Mouse (Mus musculus) large intestine, adult 2 months (tissue): Measurements from ENCODE around the gene Mphosph8. TPM values are rescaled to one million over a fixed set of nuclear protein-coding genes. Genes with fewer than 3 reads are reported as not detected.

Source experiments
- DNase-seq: peaks from one replicate; pipeline ENCODE4 v3.0.0-alpha.2; 2012; ENCODE audit warnings: low read depth, low spot score
- WGBS: fragments of 180-500 bp; shearing (Covaris S2); methylation state at CpG from one replicate; pipeline ENCODE4 v1.1.7; 2018; 5-methylcytosine and 5-hydroxymethylcytosine counted together
- polyA plus RNA-seq: library from polyadenylated mRNA; depleted of rRNA; stranded (reverse); fragments of >200 nt; gene quantifications from 2 replicates; pipeline ENCODE4 v1.2.3, GENCODE M21; 2012; rRNA removed

Gene Mphosph8
- 3.1 and 4.7 TPM in 2 replicates for polyA plus RNA-seq

GRCm38 (mm10) chr14:56667969-56668802 is at the start of gene Mphosph8:
Gene Mphosph8, plus strand, starts transcription at chr14:56668248.
- DNase-seq = peak; percentile 99
- under 1% methylated on average over 70 of the region's 70 CpGs for WGBS

GRCm38 (mm10) chr14:56620425-56620824 is 47.6 kb upstream of the Mphosph8 start:
- no peak for DNase-seq
- 86% methylated on average over 8 of the region's 8 CpGs for WGBS

- 42% methylated on average over 4 of the region's 4 CpGs for WGBS
- DNase-seq = peak; percentile 36
Measured at GRCm38 (mm10) chr14:56626202-56626601, 41.8 kb upstream of the Mphosph8 start.

GRCm38 (mm10) chr14:56628336-56628735 is 39.7 kb upstream of the Mphosph8 start:
- 92% methylated on average over 3 of the region's 3 CpGs for WGBS
- no peak for DNase-seq

DNA sequence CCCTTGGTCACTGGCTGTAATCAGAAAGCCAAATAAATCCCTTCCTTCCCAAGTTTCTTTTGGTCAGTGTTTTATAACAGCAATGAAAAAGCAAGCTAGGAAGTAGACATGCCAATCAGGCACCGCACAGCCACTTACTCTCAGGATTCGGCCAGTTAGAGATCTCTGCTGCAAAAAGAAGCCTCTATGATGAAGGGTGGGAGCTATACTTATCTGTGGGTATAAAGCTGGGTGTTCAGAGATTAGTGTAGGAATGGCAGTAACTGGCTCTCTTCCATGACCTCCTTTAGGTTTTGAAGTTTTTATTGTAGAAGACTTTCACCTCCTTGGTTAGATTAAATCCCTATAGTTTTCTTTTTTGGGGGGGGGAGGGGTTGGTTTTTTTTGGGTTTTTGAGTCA is 36.9 kb upstream of the Mphosph8 start:
- no peak for DNase-seq

GRCm38 (mm10) chr14:56647206-56647605 is 20.8 kb upstream of the Mphosph8 start:
- WGBS = 84% methylated on average over 7 of the region's 7 CpGs
- DNase-seq = no peak

More for the DNA sequence above, 36.9 kb upstream of the Mphosph8 start:
- WGBS = 94% methylated on average over 2 of the region's 2 CpGs

GRCm38 (mm10) chr14:56649448-56649847 is 18.6 kb upstream of the Mphosph8 start:
- DNase-seq = no peak

- no peak for DNase-seq
- 53% methylated on average over 5 of the region's 5 CpGs for WGBS
Measured at GRCm38 (mm10) chr14:56665651-56666050, 2.4 kb upstream of the Mphosph8 start.

- WGBS = 92% methylated on average over 3 of the region's 3 CpGs
- DNase-seq = no peak
Measured at GRCm38 (mm10) chr14:56666909-56667308, 1.1 kb upstream of the Mphosph8 start.

- DNase-seq = no peak
- 5% methylated on average over 13 of the region's 13 CpGs for WGBS
Measured at GRCm38 (mm10) chr14:56669046-56669620, 1.1 kb downstream of the Mphosph8 start.

DNA sequence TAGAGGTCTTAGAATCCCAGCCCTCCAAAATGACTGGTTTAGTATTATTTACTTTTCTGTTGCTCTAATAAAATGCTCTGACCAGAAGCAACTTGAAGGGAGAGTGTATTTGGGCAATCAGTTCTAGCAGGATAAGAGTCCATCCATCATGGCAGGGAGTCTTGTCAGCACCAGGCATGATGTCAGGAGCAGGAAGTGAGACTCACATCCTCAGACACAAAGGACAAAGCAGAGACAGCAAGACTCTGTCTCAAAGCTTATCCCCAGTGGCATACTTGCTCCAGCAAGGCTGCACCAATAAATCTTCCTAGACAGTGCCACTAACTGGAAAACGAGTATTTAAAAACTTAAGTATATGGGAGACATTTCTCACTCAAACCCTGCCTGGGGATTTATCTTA is 17.4 kb downstream of the Mphosph8 start:
- DNase-seq = no peak
- 47% methylated on average over 1 of the region's 1 CpGs for WGBS

GRCm38 (mm10) chr14:56689116-56689515 is 21.1 kb downstream of the Mphosph8 start:
- no peak for DNase-seq
- WGBS = 74% methylated on average over 1 of the region's 1 CpGs

GRCm38 (mm10) chr14:56689766-56690165 is 21.7 kb downstream of the Mphosph8 start:
- WGBS = 93% methylated on average over 1 of the region's 1 CpGs
- DNase-seq = no peak

- WGBS = 81% methylated on average over 3 of the region's 3 CpGs
- DNase-seq = no peak
Measured at GRCm38 (mm10) chr14:56695495-56695894, 27.4 kb downstream of the Mphosph8 start.

DNA sequence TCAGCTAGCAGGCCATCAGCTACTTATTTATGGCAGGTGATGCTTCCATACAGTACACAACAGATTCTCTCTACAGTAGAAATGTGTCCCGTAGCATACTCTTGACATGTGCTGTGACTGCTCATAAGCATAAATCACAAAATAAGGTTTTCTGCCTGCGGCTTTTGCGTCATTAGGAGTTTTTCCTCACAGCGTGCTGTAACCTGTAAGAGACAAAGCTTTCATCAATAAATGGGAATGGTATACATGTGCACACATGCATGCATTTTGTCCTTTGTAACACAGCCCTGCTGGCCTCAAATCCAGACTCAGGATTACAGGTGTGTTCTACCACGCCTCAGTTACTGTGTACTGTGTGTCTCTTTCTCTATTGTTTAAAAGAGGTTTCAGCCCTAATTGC is 29.8 kb downstream of the Mphosph8 start:
- DNase-seq = no peak
- WGBS = 93% methylated on average over 5 of the region's 5 CpGs

DNA sequence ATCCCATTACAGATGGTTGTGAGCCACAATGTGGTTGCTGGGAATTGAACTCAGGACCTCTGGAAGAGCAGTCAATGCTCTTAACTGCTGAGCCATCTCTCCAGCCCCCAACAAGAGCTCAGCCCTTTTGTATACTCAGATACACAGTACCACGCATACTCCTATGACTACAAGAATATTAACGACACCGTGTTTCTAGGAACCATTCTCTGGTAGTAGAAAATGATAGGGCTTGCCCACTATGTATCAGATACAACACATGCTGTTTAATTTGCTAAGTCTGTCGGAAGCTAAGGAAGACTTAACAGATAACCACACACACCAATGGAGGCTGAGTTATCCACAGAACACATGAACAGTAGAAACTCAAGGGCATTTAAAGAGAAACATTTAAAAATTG is 34.6 kb downstream of the Mphosph8 start:
- no peak for DNase-seq
- 93% methylated on average over 4 of the region's 4 CpGs for WGBS

DNA sequence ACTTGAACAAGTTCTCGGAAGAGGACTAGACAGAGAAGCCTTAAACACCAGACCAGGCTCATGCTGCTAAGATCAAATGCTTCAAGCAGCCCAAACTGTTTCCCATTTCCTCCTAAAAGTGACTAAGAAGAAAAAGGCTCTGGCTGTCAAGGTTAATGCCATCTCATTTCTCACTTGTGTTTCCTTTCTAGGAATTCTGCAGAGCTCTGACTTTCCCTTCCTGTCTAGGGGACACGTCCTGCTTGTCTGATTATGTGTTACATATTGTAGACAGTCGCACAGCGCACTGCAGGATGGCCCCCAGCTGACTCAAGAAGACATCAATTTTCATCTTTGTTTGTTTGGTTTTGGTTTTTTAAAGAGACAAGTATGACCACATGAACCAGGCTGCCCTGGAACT is 37.6 kb downstream of the Mphosph8 start:
- WGBS = 86% methylated on average over 4 of the region's 4 CpGs
- no peak for DNase-seq

DNA sequence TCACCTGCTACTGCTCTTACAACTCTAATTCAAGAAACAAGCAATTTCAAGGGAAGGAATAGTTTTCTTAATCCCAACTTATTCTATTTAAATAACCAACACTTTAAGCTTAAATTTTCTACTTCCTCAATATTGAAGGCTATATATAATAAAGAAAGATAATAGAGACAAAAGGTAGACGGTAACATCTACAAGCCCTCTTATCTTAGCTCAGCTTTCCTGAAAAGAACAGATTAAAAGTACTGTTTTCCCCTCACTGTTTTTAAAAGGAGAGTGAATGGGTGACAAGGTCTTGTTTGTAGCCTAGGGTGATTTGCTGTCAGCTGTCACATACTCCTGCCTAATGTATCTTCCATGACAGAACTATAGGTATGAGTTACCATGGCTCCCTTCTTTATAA is 58.4 kb downstream of the Mphosph8 start:
- WGBS = 75% methylated on average over 1 of the region's 1 CpGs
- DNase-seq = no peak

- DNase-seq = no peak
Measured at GRCm38 (mm10) chr14:56740175-56740574, 72.1 kb downstream of the Mphosph8 start.

More at GRCm38 (mm10) chr14:56740175-56740574, 72.1 kb downstream of the Mphosph8 start:
- WGBS = 98% methylated on average over 1 of the region's 1 CpGs
